Mouse (Mus musculus) heart, postnatal 0 days (tissue): ENCODE measurements around the gene Palm.

ENCODE experiments used
- CTCF ChIP-seq: IDR thresholded peaks from 2 replicates; pipeline ENCODE4 v1.5.1; 2016; ENCODE audit warnings: antibody characterized with exemption, control low read depth, low read depth
- EP300 ChIP-seq: IDR thresholded peaks from 2 replicates; pipeline ENCODE4 v1.6.1; 2016; ENCODE audit warnings: antibody characterized with exemption, low read depth

DNA sequence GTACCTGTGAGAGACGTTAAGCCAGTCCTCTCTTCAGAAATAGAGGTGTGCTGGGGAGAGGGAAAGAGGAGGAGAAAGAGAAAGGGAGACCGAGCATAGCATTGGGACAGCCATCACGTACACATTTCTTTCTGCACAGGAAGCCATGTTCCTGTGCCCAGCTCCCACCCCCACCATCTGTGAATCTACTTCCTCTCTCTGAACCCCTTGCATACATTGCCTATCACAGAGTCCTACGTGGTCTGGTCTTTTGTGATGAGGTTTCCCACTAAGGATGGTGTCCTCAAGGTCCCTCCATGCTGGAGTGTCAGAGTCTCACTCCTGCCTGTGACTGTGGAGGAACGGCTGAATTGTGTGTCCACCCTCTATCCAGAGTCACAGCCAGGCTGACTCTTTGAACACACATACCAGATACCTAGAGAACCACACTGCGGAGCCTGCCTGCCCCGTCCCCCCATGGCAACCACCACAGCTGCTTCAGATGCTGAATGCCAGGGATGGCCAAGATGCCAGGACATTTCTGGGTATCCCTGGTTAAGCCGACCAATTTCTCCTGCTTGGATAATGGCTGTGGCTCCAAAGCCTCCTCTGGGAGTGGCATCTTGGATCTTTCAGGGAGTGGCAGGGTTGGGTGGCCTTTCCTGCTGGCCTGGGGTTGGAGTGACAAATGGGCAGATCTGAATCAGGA is 56.7 kb downstream of the Palm start:
- TF ChIP-seq CTCF, result no peak
- no peak for TF ChIP-seq EP300
